Mouse (Mus musculus): ENCODE data around the gene Nkapd1.
"Not testable (repeated sequence)": the region's sequence is repeated elsewhere in the genome, so short reads cannot be mapped to it uniquely, and the experiment has no call there.

GRCm38 (mm10) chr9:50630903-50631302 is 13.6 kb upstream of the Nkapd1 start:
- not testable (repeated sequence) for TF ChIP-seq JUND (IDR thresholded peaks at IDR 0.05; ENCODE audit: low read depth, low read length); CTCF (IDR thresholded peaks at IDR 0.05 in 2 of 3, conservative IDR thresholded peaks at IDR 0.05 in 1 of 3; ENCODE audit: control insufficient read depth in 1 of 3, insufficient read depth in 1 of 3, low read depth in 2 of 3, low read length in 3 of 3, poor library complexity in 1 of 3, severe bottlenecking in 1 of 3); EP300 (IDR thresholded peaks at IDR 0.05; ENCODE audit: low read depth in 1 of 2, low read length in 2 of 2); USF1 (IDR thresholded peaks at IDR 0.05; ENCODE audit: low read depth, low read length); CHD2 (IDR thresholded peaks at IDR 0.05; ENCODE audit: low read length)
